Mouse (Mus musculus): ENCODE data around the gene Pla2g16. TPM values are rescaled to one million over a fixed set of nuclear protein-coding genes. Genes with fewer than 3 reads are reported as not detected.

The Pla2g16 gene
- total RNA-seq, 2 experiments from 2014 or later: 4.7 to 5.1 TPM

GRCm38 (mm10) chr19:7563676-7564075, 6.4 kb downstream of the Pla2g16 start:
- no peak for ATAC-seq (ENCODE audit: poor library complexity, severe bottlenecking)

GRCm38 (mm10) chr19:7564457-7564856, 7.2 kb downstream of the Pla2g16 start:
- ATAC-seq (ENCODE audit: poor library complexity, severe bottlenecking): no peak

GRCm38 (mm10) chr19:7566826-7567225, 9.6 kb downstream of the Pla2g16 start:
- no peak for ATAC-seq (ENCODE audit: poor library complexity, severe bottlenecking)

GRCm38 (mm10) chr19:7568364-7568763, 11.1 kb downstream of the Pla2g16 start:
- ATAC-seq (ENCODE audit: poor library complexity, severe bottlenecking): no peak

GRCm38 (mm10) chr19:7569650-7570049, 12.4 kb downstream of the Pla2g16 start:
- ATAC-seq (ENCODE audit: poor library complexity, severe bottlenecking): no peak

- ATAC-seq (ENCODE audit: poor library complexity, severe bottlenecking): no peak
Measured at GRCm38 (mm10) chr19:7576180-7576579, 18.9 kb downstream of the Pla2g16 start.

- ATAC-seq (ENCODE audit: poor library complexity, severe bottlenecking): no peak
Measured at GRCm38 (mm10) chr19:7577710-7578109, 20.5 kb downstream of the Pla2g16 start.

GRCm38 (mm10) chr19:7581042-7581441, 23.8 kb downstream of the Pla2g16 start:
- peak; percentile 73 for ATAC-seq (ENCODE audit: poor library complexity, severe bottlenecking)

GRCm38 (mm10) chr19:7583101-7583500, 25.8 kb downstream of the Pla2g16 start:
- ATAC-seq (ENCODE audit: poor library complexity, severe bottlenecking): peak; percentile 87

GRCm38 (mm10) chr19:7583599-7583998, 26.3 kb downstream of the Pla2g16 start:
- ATAC-seq (ENCODE audit: poor library complexity, severe bottlenecking): no peak

GRCm38 (mm10) chr19:7585279-7585678, 28.0 kb downstream of the Pla2g16 start:
- no peak for ATAC-seq (ENCODE audit: poor library complexity, severe bottlenecking)

GRCm38 (mm10) chr19:7585764-7586163, 28.5 kb downstream of the Pla2g16 start:
- ATAC-seq (ENCODE audit: poor library complexity, severe bottlenecking): no peak

- no peak for ATAC-seq (ENCODE audit: poor library complexity, severe bottlenecking)
Measured at GRCm38 (mm10) chr19:7590795-7591194, 33.5 kb downstream of the Pla2g16 start.

GRCm38 (mm10) chr19:7592018-7592417, 34.8 kb downstream of the Pla2g16 start:
- no peak for ATAC-seq (ENCODE audit: poor library complexity, severe bottlenecking)

- ATAC-seq (ENCODE audit: poor library complexity, severe bottlenecking): no peak
Measured at GRCm38 (mm10) chr19:7595534-7595933, 38.3 kb downstream of the Pla2g16 start.

GRCm38 (mm10) chr19:7598481-7598880, 41.2 kb downstream of the Pla2g16 start:
- no peak for ATAC-seq (ENCODE audit: poor library complexity, severe bottlenecking)

- no peak for ATAC-seq (ENCODE audit: poor library complexity, severe bottlenecking)
Measured at GRCm38 (mm10) chr19:7601551-7601950, 44.3 kb downstream of the Pla2g16 start.

- ATAC-seq (ENCODE audit: poor library complexity, severe bottlenecking): no peak
Measured at GRCm38 (mm10) chr19:7604107-7604506, 46.8 kb downstream of the Pla2g16 start.

- ATAC-seq (ENCODE audit: poor library complexity, severe bottlenecking): no peak
Measured at GRCm38 (mm10) chr19:7605013-7605412, 47.8 kb downstream of the Pla2g16 start.

GRCm38 (mm10) chr19:7605930-7606783, 48.9 kb downstream of the Pla2g16 start:
- no peak for ATAC-seq (ENCODE audit: poor library complexity, severe bottlenecking)

- ATAC-seq (ENCODE audit: poor library complexity, severe bottlenecking): no peak
Measured at GRCm38 (mm10) chr19:7606801-7607689, 49.8 kb downstream of the Pla2g16 start, which contains the start of gene Lgals12. TSS of gene Lgals12 (minus strand) at chr19:7607193.

Measured in megakaryocyte, adult 5-6 weeks (primary cell).